Comparison of ENCODE assay signal across 14 mouse cellular contexts in genomic region chr11:44128481-44128880, GRCm38 (mm10).
A peak's percentile ranks its signal among the peaks of the same experiment; 100 is the strongest.
DNase-seq lines count a peak whose midpoint lies in the region.
"Had no signal": no experiment of that assay in that cellular context is flagged by ENCODE, and none has a peak within 500 bp of the region (broad histone marks: within the 10 kb centered on the region; RNA-seq: fewer than 3 reads in every experiment).

No protein-coding gene starts in this region.

- H3K27me3 ChIP-seq in heart, embryonic 10.5 days (ENCODE audit: insufficient read depth, poor library complexity, severe bottlenecking), result no peaks in the 10 kb centered on the region
- H3K27me3 ChIP-seq: heart, embryonic 15.5 days; limb, embryonic 15.5 days; stomach, embryonic 15.5 days had no signal

- no peak overlapping the region for H3K4me3 ChIP-seq in heart, embryonic 10.5 days
- H3K4me3 ChIP-seq: heart, embryonic 15.5 days; limb, embryonic 15.5 days; stomach, embryonic 15.5 days had no signal

- H3K9me3 ChIP-seq in heart, embryonic 10.5 days, result no peaks in the 10 kb centered on the region
- H3K9me3 ChIP-seq: heart, embryonic 15.5 days; limb, embryonic 15.5 days; stomach, embryonic 15.5 days had no signal

- H3K4me1 ChIP-seq in heart, embryonic 10.5 days, result peaks cover 6% of the 10 kb centered on the region; the same call in 1 of the 2 replicates
- H3K4me1 ChIP-seq: limb, embryonic 15.5 days; stomach, embryonic 15.5 days had no signal

- DNase-seq in kidney, postnatal 25 days, result peak; percentile 2 to 39
- DNase-seq in kidney, adult 8-10 months, result no peak
- peak; percentile 5 for DNase-seq in adrenal gland, adult 8-10 months
- DNase-seq in adrenal gland, postnatal 36 days, result peak; percentile 12 to 37
- peak; percentile 47 for DNase-seq in heart, embryonic 10.5 days (ENCODE audit: low spot score)
- no peak for DNase-seq in layer of hippocampus, adult 11-12 months (ENCODE audit: low spot score)
- DNase-seq in layer of hippocampus, adult 18-20 months (ENCODE audit: low spot score in 2 of 2), result no peak
- DNase-seq: cerebellum, adult 8-10 months; kidney, adult 9 months; lung, adult 2 months; thymus, postnatal 4 days had no signal

- 80% methylated on average over 6 of the region's 6 CpGs for WGBS in heart, embryonic 10.5 days

- no peaks in the 10 kb centered on the region for H3K36me3 ChIP-seq in heart, embryonic 10.5 days
- H3K36me3 ChIP-seq: heart, embryonic 15.5 days; limb, embryonic 15.5 days; stomach, embryonic 15.5 days had no signal

- no peak overlapping the region for H3K27ac ChIP-seq in heart, embryonic 10.5 days
- H3K27ac ChIP-seq: heart, embryonic 15.5 days; limb, embryonic 15.5 days; stomach, embryonic 15.5 days had no signal

Comparison
In these comparisons a context has a peak if more than half of its experiments do, and no peak if none do; other contexts are left out.
1. DNase-seq: peak in kidney, postnatal 25 days (2 of 2), adrenal gland, adult 8-10 months (single experiment), adrenal gland, postnatal 36 days (2 of 2) and heart, embryonic 10.5 days (single experiment); none in kidney, adult 8-10 months (0 of 2), layer of hippocampus, adult 11-12 months (single experiment) and layer of hippocampus, adult 18-20 months (0 of 2).